Mouse (Mus musculus) midbrain, embryonic 14.5 days (tissue): ENCODE measurements around the gene Lctl. TPM values are rescaled to one million over a fixed set of nuclear protein-coding genes. Genes with fewer than 3 reads are reported as not detected.
A peak's percentile ranks its signal among the peaks of the same experiment; 100 is the strongest.

Experiments
- ATAC-seq: fragments of 200-750 bp; cut with Nextera tagmentation; 2 replicates; pipeline ENCODE4 v1.8.0; 2017; ENCODE audit warnings: moderate number of reproducible peaks, moderate library complexity; ENCODE audit not compliant: low FRiP score, low TSS enrichment
- DNase-seq: peaks from one replicate; pipeline ENCODE4 v3.0.0-alpha.2; 2015
- H3K27ac ChIP-seq: fragments of 300-500 bp; sonication (generic); replicated peaks from 2 replicates; pipeline ENCODE4 v1.5.1; 2014; ENCODE audit warnings: mild to moderate bottlenecking, low read depth, low read length, moderate library complexity
- H3K27me3 ChIP-seq: fragments of 300-500 bp; sonication (generic); 2 replicates; pipeline ENCODE4 v1.6.1; 2014; ENCODE audit warnings: low read length, control low read depth, mixed read lengths; ENCODE audit not compliant: control insufficient read depth, insufficient read depth
- H3K36me3 ChIP-seq: fragments of 300-500 bp; sonication (generic); 2 replicates; pipeline ENCODE4 v1.6.1; 2014; ENCODE audit warnings: low read length, control low read depth; ENCODE audit not compliant: control insufficient read depth, insufficient read depth
- H3K4me1 ChIP-seq: fragments of 300-500 bp; sonication (generic); 2 replicates; pipeline ENCODE4 v1.6.1; 2014; ENCODE audit warnings: mild to moderate bottlenecking, antibody characterized with exemption, low read length, control low read depth; ENCODE audit not compliant: control insufficient read depth, insufficient read depth
- H3K4me2 ChIP-seq: fragments of 300-500 bp; sonication (generic); 2 replicates; pipeline ENCODE4 v1.6.1; 2014; ENCODE audit warnings: mild to moderate bottlenecking, low read length, moderate library complexity
- H3K4me3 ChIP-seq: fragments of 300-500 bp; sonication (generic); replicated peaks from 2 replicates; pipeline ENCODE4 v1.5.1; 2014; ENCODE audit warnings: low read depth, low read length
- H3K9ac ChIP-seq: fragments of 300-500 bp; sonication (generic); replicated peaks from 2 replicates; pipeline ENCODE4 v1.6.1; 2014; ENCODE audit warnings: mild to moderate bottlenecking, low read length, moderate library complexity
- H3K9me3 ChIP-seq: fragments of 300-500 bp; sonication (generic); 2 replicates; pipeline ENCODE4 v1.6.1; 2016; ENCODE audit warnings: low read length, control low read depth, mixed read lengths; ENCODE audit not compliant: control insufficient read depth
- WGBS: fragments of 180-500 bp; shearing (Covaris S2); extraction: QIAGEN DNeasy Blood & Tissue Kit; methylation state at CpG from one replicate; pipeline ENCODE4 v1.1.7; 2014; 5-methylcytosine and 5-hydroxymethylcytosine counted together
- polyA plus RNA-seq: library from polyadenylated mRNA; unstranded; fragments of >200 nt; fragmentation: Nextera tagmentation; extraction: Ambion mirVana; gene quantifications from 2 replicates; pipeline ENCODE4 v1.2.1, GENCODE M21; 2014

The Lctl gene
- polyA plus RNA-seq, 1 experiment from 2014 or later, result not detected

DNA sequence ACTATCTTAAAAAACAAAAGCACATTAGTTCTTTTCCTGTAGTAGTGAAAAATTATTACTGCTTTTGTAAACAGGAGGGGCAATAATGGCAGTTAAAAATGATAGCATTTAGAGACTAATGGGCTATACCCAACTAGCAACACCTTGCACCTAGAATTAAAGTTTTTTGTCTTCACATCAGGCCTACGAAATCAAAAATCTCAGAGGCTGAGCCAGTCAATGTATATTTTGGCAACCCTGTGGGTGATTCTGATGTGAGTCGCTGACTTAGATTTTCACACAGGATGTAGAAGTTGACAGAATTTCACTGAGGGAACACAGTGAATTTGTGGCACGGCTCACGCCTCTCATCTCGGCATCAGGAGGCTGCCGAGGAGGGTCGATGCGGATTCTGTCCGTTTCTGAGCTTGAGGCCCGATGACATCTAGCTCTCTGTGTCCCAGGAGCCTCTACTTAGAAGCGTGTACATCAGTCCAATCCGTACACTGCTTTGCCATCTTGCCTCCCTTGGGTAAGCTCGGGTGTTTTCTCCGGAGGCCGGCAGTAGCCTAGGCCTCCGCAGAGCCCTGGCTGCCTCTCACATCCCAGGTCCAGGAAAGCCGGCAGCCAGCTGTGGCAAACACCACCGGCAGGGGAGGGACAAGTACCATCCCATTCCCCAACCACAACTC lies 55.3 kb downstream of the Lctl start:
- DNase-seq (no peak), ATAC-seq (0 out of 2 replicates have a peak, but pooled peaks have one; percentile 4)
- Histone ChIP-seq H3K4me1 (peaks cover 15% of the 10 kb centered on the region), H3K9ac (peak overlapping the region; percentile 66), H3K9me3 (no peaks in the 10 kb centered on the region), H3K36me3 (peaks cover 24% of the 10 kb centered on the region), H3K4me3 (peak overlapping the region; percentile 79), H3K4me2 (peak overlapping the region; percentile 97), H3K27ac (peak overlapping the region; percentile 83), H3K27me3 (no peaks in the 10 kb centered on the region)
- WGBS, result 4% methylated on average over 18 of the region's 18 CpGs

DNA sequence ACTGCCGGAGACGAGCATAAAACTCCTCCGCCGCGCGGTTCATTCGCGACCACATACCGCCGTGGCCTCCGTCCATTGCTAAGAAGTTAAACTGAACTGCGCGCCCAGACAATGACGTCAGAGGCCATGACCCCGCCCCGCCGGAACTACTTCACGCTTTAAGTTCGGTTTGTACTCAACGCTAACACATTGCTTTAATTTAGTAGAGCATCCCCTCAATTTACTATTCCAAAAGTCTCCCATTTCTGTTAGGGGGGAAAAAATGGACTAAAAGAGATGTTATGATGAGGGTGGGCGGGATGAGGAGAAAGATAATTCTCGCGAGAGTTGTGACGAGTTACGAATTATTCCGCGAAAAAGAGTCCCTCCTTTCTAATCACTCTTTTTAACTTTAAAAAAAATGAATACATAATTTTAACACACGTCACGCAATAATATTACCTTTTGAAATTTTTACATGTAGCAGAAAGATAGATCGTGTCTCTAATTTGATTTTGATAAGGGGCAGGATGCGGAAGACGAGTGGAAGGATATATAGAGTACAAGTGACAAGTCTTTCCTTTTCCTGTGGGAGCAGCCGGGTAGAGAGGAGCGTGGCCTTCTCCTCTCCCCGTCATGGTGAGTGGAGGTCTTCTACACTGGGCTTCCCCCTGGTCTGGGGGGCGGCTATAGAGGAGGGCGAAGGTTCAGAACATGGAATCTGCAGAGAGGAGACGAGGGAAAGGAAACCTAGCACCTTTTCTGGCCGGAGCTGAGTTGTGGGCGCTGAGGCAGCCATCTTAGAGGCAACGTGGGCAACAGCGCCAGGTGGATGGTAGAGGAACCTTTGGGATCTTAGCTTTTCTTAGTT lies 56.1 kb downstream of the Lctl start, which contains the start of the genes Zwilch and Rpl4:
Gene Zwilch, minus strand, starts transcription at position 289 of the 850 bp plus-strand sequence.
Gene Rpl4, plus strand, starts transcription at position 560 of the 850 bp plus-strand sequence.
- peak within 1 kb of the TSS; percentile 97 for H3K4me2 ChIP-seq
- WGBS, result under 1% methylated on average over 42 of the region's 42 CpGs
- ATAC-seq, result peak; percentile 80; the same call in 1 of the 2 replicates

DNA sequence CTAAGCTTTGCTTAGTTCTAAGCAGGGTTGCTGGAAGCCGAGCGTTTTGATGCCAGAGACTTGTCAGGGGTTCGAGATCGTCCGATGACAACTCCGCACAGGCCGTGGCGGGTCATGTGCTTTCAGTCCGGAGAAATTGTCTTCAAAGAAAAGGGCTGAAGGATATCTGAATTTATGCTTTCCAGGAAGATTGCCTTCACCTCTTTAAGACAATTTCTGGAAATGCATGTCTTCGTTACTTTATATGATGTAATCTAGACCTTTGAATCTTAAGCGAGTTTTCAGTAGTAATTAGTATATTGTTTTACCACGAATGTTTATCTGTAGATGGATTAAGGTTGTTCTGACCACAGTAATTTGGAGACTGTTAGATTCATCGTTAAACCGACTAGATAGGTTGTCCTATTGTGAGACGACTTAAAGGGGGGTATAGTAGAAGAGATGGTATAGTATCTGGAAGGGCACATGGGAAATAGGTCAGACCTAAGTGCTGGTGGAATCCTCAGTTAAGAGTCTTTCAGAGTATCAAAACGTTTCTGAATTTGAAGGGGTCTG lies 56.8 kb downstream of the Lctl start:
- H3K36me3 ChIP-seq, result peaks cover 38% of the 10 kb centered on the region
- no peaks in the 10 kb centered on the region for H3K27me3 ChIP-seq
- H3K4me3 ChIP-seq, result peak overlapping the region; percentile 79
- under 1% methylated on average over 16 of the region's 16 CpGs for WGBS
- DNase-seq, result no peak
- peak overlapping the region; percentile 66 for H3K9ac ChIP-seq
- peaks cover 15% of the 10 kb centered on the region for H3K4me1 ChIP-seq
- H3K9me3 ChIP-seq, result no peaks in the 10 kb centered on the region
- H3K4me2 ChIP-seq, result peak overlapping the region; percentile 97
- no peak for ATAC-seq
- peak overlapping the region; percentile 83; the same call in 1 of the 2 replicates for H3K27ac ChIP-seq

More for the DNA sequence above, 56.1 kb downstream of the Lctl start, which contains the start of the genes Zwilch and Rpl4:
- no peaks in the 10 kb centered on the region for H3K27me3 ChIP-seq
- DNase-seq, result peak; percentile 93
- H3K9ac ChIP-seq, result peak within 1 kb of the TSS; percentile 66
- H3K4me3 ChIP-seq, result peak within 1 kb of the TSS; percentile 79
- H3K27ac ChIP-seq, result peak within 1 kb of the TSS; percentile 83
- peaks cover 15% of the 10 kb centered on the region for H3K4me1 ChIP-seq
- no peaks in the 10 kb centered on the region for H3K9me3 ChIP-seq
- H3K36me3 ChIP-seq, result peaks cover 31% of the 10 kb centered on the region

GRCm38 (mm10) chr9:64174341-64174740 lies 57.4 kb downstream of the Lctl start:
- no peak for ATAC-seq

GRCm38 (mm10) chr9:64174766-64175165 lies 57.8 kb downstream of the Lctl start:
- Histone ChIP-seq H3K36me3 (peaks cover 39% of the 10 kb centered on the region), H3K9me3 (no peaks in the 10 kb centered on the region), H3K27ac (no peak overlapping the region), H3K9ac (no peak overlapping the region), H3K4me3 (peak overlapping the region; percentile 79), H3K4me2 (peak overlapping the region; percentile 97), H3K4me1 (peaks cover 17% of the 10 kb centered on the region), H3K27me3 (no peaks in the 10 kb centered on the region)
- 79% methylated on average over 8 of the region's 8 CpGs for WGBS
- ATAC-seq (no peak), DNase-seq (no peak)

More at GRCm38 (mm10) chr9:64174341-64174740, 57.4 kb downstream of the Lctl start:
- peaks cover 39% of the 10 kb centered on the region for H3K36me3 ChIP-seq
- H3K4me3 ChIP-seq, result peak overlapping the region; percentile 79
- no peak overlapping the region for H3K27ac ChIP-seq
- H3K4me1 ChIP-seq, result peaks cover 15% of the 10 kb centered on the region
- H3K27me3 ChIP-seq, result no peaks in the 10 kb centered on the region
- H3K4me2 ChIP-seq, result peak overlapping the region; percentile 97
- H3K9ac ChIP-seq, result peak overlapping the region; percentile 66
- no peak for DNase-seq
- H3K9me3 ChIP-seq, result no peaks in the 10 kb centered on the region

DNA sequence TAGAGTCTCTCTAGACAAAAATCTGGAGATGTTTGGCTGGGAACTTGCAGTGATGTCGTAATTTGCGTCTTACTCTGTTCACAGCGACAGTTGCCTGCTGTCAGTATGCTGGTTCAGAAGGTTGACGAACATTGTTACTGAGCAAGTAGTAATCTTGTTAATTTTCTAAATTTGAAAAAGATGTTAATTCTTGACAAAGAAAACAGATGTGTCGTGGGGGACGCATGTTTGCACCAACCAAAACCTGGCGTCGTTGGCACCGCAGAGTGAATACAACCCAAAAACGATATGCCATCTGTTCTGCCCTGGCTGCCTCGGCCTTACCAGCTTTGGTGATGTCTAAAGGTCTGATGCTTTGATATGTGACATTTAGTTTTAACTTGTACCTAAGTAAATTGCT lies 58.4 kb downstream of the Lctl start:
- DNase-seq, result no peak
- H3K4me2 ChIP-seq, result no peak overlapping the region
- H3K27me3 ChIP-seq, result no peaks in the 10 kb centered on the region
- H3K4me3 ChIP-seq, result no peak overlapping the region
- H3K9me3 ChIP-seq, result no peaks in the 10 kb centered on the region
- H3K27ac ChIP-seq, result no peak overlapping the region
- WGBS, result 92% methylated on average over 11 of the region's 11 CpGs
- H3K36me3 ChIP-seq, result peaks cover 39% of the 10 kb centered on the region
- peaks cover 23% of the 10 kb centered on the region for H3K4me1 ChIP-seq
- no peak for ATAC-seq
- H3K9ac ChIP-seq, result no peak overlapping the region

GRCm38 (mm10) chr9:64178610-64178973 lies 61.6 kb downstream of the Lctl start:
- Histone ChIP-seq H3K27ac (peak overlapping the region; percentile 84), H3K4me3 (peak overlapping the region; percentile 54), H3K4me1 (peaks cover 17% of the 10 kb centered on the region), H3K27me3 (no peaks in the 10 kb centered on the region), H3K4me2 (peak overlapping the region; percentile 68), H3K36me3 (peaks cover 58% of the 10 kb centered on the region), H3K9me3 (no peaks in the 10 kb centered on the region), H3K9ac (no peak overlapping the region)
- DNase-seq (peak; percentile 62), ATAC-seq (peak; percentile 68; the same call in 1 of the 2 replicates)
- 37% methylated on average over 3 of the region's 3 CpGs for WGBS

- H3K9ac ChIP-seq, result peak within 1 kb of the TSS; percentile 60
- DNase-seq, result peak; percentile 97
- H3K4me3 ChIP-seq, result peak within 1 kb of the TSS; percentile 54
- peak within 1 kb of the TSS; percentile 68 for H3K4me2 ChIP-seq
- peak within 1 kb of the TSS; percentile 84 for H3K27ac ChIP-seq
- under 1% methylated on average over 35 of the region's 35 CpGs for WGBS
- peaks cover 60% of the 10 kb centered on the region for H3K36me3 ChIP-seq
- no peaks in the 10 kb centered on the region for H3K27me3 ChIP-seq
- ATAC-seq, result peak; percentile 93
- peaks cover 15% of the 10 kb centered on the region for H3K4me1 ChIP-seq
- no peaks in the 10 kb centered on the region for H3K9me3 ChIP-seq
These were observed 62.2 kb downstream of the Lctl start, which contains the start of gene Snapc5 for GRCm38 (mm10) chr9:64178974-64179646. TSS of gene Snapc5 (plus strand) at chr9:64179274.
